Mouse (Mus musculus): ENCODE results near the gene Nedd8. TPM values are rescaled to one million over a fixed set of nuclear protein-coding genes. Genes with fewer than 3 reads are reported as not detected.

Nedd8 gene
- 167 and 187 TPM in 2 replicates for polyA plus RNA-seq (2012; rRNA removed)

GRCm38 (mm10) chr14:55671833-55672740 lies at the start of gene Nedd8, which contains the start of gene Gmpr2:
TSS of gene Nedd8 (minus strand) at chr14:55672124.
TSS of gene Gmpr2 (plus strand) at chr14:55671941.

GRCm38 (mm10) chr14:55713729-55714122 lies 41.8 kb upstream of the Nedd8 start, which contains the start of gene Tgm1:
TSS of gene Tgm1 (minus strand) at chr14:55713926.

GRCm38 (mm10) chr14:55681160-55682117 lies 9.5 kb upstream of the Nedd8 start, which contains the start of gene Tinf2:
TSS of gene Tinf2 (minus strand) at chr14:55681820.

GRCm38 (mm10) chr14:55659960-55660573 lies 11.9 kb downstream of the Nedd8 start, which contains the start of gene Mdp1:
TSS of gene Mdp1 (minus strand) at chr14:55660508.

GRCm38 (mm10) chr14:55649884-55650283 lies 22.0 kb downstream of the Nedd8 start, which contains the start of gene Tssk4:
TSS of gene Tssk4 (plus strand) at chr14:55650184.

GRCm38 (mm10) chr14:55643060-55643907 lies 28.6 kb downstream of the Nedd8 start, which contains the start of gene Tm9sf1:
TSS of gene Tm9sf1 (minus strand) at chr14:55643806.

GRCm38 (mm10) chr14:55637795-55638194 lies 34.1 kb downstream of the Nedd8 start, which contains the start of gene Gm49378:
TSS of gene Gm49378 (minus strand) at chr14:55637895.

GRCm38 (mm10) chr14:55635523-55636007 lies 36.4 kb downstream of the Nedd8 start, which contains the start of gene Ipo4:
TSS of gene Ipo4 (minus strand) at chr14:55635957.

GRCm38 (mm10) chr14:55617822-55618221 lies 54.1 kb downstream of the Nedd8 start, which contains the start of gene Rec8:
TSS of gene Rec8 (plus strand) at chr14:55618037.

Other genes with a start within 250 kb of the Nedd8 start
- gene Dhrs4, start 193.4 kb downstream of the Nedd8 start, polyA plus RNA-seq (2012; rRNA removed): 9.0 and 9.5 TPM in 2 replicates
- gene Carmil3, start 181.5 kb downstream of the Nedd8 start, polyA plus RNA-seq (2012; rRNA removed): 0.84 and 1.7 TPM in 2 replicates
- 0.02 and 0.04 TPM in 2 replicates for gene Cpne6, start 161.7 kb downstream of the Nedd8 start, polyA plus RNA-seq (2012; rRNA removed)
- not detected in 2 replicates for gene Nrl, start 147.1 kb downstream of the Nedd8 start, polyA plus RNA-seq (2012; rRNA removed)
- gene Pck2, start 131.9 kb downstream of the Nedd8 start, polyA plus RNA-seq (2012; rRNA removed): 9.6 and 12.0 TPM in 2 replicates
- gene Dcaf11, start 112.1 kb downstream of the Nedd8 start, polyA plus RNA-seq (2012; rRNA removed): 34.1 and 39.6 TPM in 2 replicates
- 0.36 and 0.43 TPM in 2 replicates for gene A730061H03Rik, start 111.7 kb downstream of the Nedd8 start, polyA plus RNA-seq (2012; rRNA removed)
- gene Fitm1, start 96.5 kb downstream of the Nedd8 start, polyA plus RNA-seq (2012; rRNA removed): 5.4 and 7.6 TPM in 2 replicates
- gene Psme1, start 94.0 kb downstream of the Nedd8 start, polyA plus RNA-seq (2012; rRNA removed): 18.6 and 20.4 TPM in 2 replicates
- 8.2 and 12.0 TPM in 2 replicates for gene Emc9, start 86.8 kb downstream of the Nedd8 start, polyA plus RNA-seq (2012; rRNA removed)
- gene Psme2, start 81.0 kb downstream of the Nedd8 start, polyA plus RNA-seq (2012; rRNA removed): 20.5 and 26.3 TPM in 2 replicates
- gene Rnf31, start 80.4 kb downstream of the Nedd8 start, polyA plus RNA-seq (2012; rRNA removed): 14.6 and 15.8 TPM in 2 replicates
- 20.0 and 20.2 TPM in 2 replicates for gene Irf9, start 68.6 kb downstream of the Nedd8 start, polyA plus RNA-seq (2012; rRNA removed)
- gene Rec8, start 54.1 kb downstream of the Nedd8 start, polyA plus RNA-seq (2012; rRNA removed): 4.1 and 5.4 TPM in 2 replicates
- gene Ipo4, start 36.2 kb downstream of the Nedd8 start, polyA plus RNA-seq (2012; rRNA removed): 31.9 and 34.9 TPM in 2 replicates
- 8.5 and 8.6 TPM in 2 replicates for gene Gm49378, start 34.2 kb downstream of the Nedd8 start, polyA plus RNA-seq (2012; rRNA removed)
- gene Tm9sf1, start 28.3 kb downstream of the Nedd8 start, polyA plus RNA-seq (2012; rRNA removed): 55.0 and 58.0 TPM in 2 replicates
- 0.38 and 0.49 TPM in 2 replicates for gene Tssk4, start 21.9 kb downstream of the Nedd8 start, polyA plus RNA-seq (2012; rRNA removed)
- gene Mdp1, start 11.6 kb downstream of the Nedd8 start, polyA plus RNA-seq (2012; rRNA removed): 6.8 and 7.4 TPM in 2 replicates
- gene Gmpr2, start 183 bp downstream of the Nedd8 start, polyA plus RNA-seq (2012; rRNA removed): 3.7 and 4.7 TPM in 2 replicates
- gene Tinf2, start 9.7 kb upstream of the Nedd8 start, polyA plus RNA-seq (2012; rRNA removed): 3.1 and 4.4 TPM in 2 replicates
- gene Tgm1, start 41.8 kb upstream of the Nedd8 start, polyA plus RNA-seq (2012; rRNA removed): 29.4 and 45.8 TPM in 2 replicates
- gene Rabggta, start 50.1 kb upstream of the Nedd8 start, polyA plus RNA-seq (2012; rRNA removed): 24.3 and 27.3 TPM in 2 replicates
- gene Dhrs1, start 73.6 kb upstream of the Nedd8 start, polyA plus RNA-seq (2012; rRNA removed): 50.3 and 51.5 TPM in 2 replicates
- gene Nop9, start 73.6 kb upstream of the Nedd8 start, polyA plus RNA-seq (2012; rRNA removed): 5.8 and 6.9 TPM in 2 replicates
- gene Cideb, start 86.3 kb upstream of the Nedd8 start, polyA plus RNA-seq (2012; rRNA removed): 16.4 and 17.4 TPM in 2 replicates
- gene Ltb4r2, start 89.3 kb upstream of the Nedd8 start, polyA plus RNA-seq (2012; rRNA removed): 5.8 and 10.2 TPM in 2 replicates
- gene Ltb4r1, start 93.8 kb upstream of the Nedd8 start, polyA plus RNA-seq (2012; rRNA removed): 5.6 and 10.4 TPM in 2 replicates
- 8.0 and 9.3 TPM in 2 replicates for gene Adcy4, start 112.0 kb upstream of the Nedd8 start, polyA plus RNA-seq (2012; rRNA removed)
- 16.6 and 17.9 TPM in 2 replicates for gene Ripk3, start 116.7 kb upstream of the Nedd8 start, polyA plus RNA-seq (2012; rRNA removed)
- gene Nfatc4, start 151.0 kb upstream of the Nedd8 start, polyA plus RNA-seq (2012; rRNA removed): 13.1 and 15.8 TPM in 2 replicates
- 1.7 and 2.3 TPM in 2 replicates for gene Nynrin, start 181.9 kb upstream of the Nedd8 start, polyA plus RNA-seq (2012; rRNA removed)
- gene Cbln3, start 212.3 kb upstream of the Nedd8 start, polyA plus RNA-seq (2012; rRNA removed): 0.11 and 0.34 TPM in 2 replicates
- 13.9 and 14.7 TPM in 2 replicates for gene Khnyn, start 212.8 kb upstream of the Nedd8 start, polyA plus RNA-seq (2012; rRNA removed)
- 17.2 and 19.5 TPM in 2 replicates for gene Sdr39u1, start 228.2 kb upstream of the Nedd8 start, polyA plus RNA-seq (2012; rRNA removed)